Mouse (Mus musculus) duodenum, adult 2 months (tissue): ENCODE results near the gene Hoxb2. TPM values are rescaled to one million over a fixed set of nuclear protein-coding genes. Genes with fewer than 3 reads are reported as not detected.

ENCODE experiments used
- polyA plus RNA-seq: library from polyadenylated mRNA; depleted of rRNA; stranded (reverse); fragments of >200 nt; gene quantifications from 2 replicates; pipeline ENCODE4 v1.2.3, GENCODE M21; 2012; ENCODE audit warnings: low replicate concordance; rRNA removed

The Hoxb2 gene
- 15.3 and 16.3 TPM in 2 replicates for polyA plus RNA-seq

DNA sequence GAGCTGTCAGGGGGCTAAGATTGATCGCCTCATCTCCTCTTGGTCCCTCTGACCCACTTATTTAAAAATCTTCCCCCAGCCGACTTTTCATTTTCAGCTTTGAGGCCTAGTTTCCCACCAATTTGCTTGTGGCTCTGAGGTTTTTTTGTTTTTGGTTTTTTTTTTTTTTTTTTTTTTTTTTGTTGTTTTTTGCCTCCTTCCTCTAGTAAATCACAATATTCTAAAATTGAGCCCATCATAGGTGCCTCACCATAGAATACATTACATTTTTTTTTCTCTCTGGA is at the start of gene Hoxb2:
Gene Hoxb2 (plus strand): TSS at position 185 of the 284 bp plus-strand sequence.

DNA sequence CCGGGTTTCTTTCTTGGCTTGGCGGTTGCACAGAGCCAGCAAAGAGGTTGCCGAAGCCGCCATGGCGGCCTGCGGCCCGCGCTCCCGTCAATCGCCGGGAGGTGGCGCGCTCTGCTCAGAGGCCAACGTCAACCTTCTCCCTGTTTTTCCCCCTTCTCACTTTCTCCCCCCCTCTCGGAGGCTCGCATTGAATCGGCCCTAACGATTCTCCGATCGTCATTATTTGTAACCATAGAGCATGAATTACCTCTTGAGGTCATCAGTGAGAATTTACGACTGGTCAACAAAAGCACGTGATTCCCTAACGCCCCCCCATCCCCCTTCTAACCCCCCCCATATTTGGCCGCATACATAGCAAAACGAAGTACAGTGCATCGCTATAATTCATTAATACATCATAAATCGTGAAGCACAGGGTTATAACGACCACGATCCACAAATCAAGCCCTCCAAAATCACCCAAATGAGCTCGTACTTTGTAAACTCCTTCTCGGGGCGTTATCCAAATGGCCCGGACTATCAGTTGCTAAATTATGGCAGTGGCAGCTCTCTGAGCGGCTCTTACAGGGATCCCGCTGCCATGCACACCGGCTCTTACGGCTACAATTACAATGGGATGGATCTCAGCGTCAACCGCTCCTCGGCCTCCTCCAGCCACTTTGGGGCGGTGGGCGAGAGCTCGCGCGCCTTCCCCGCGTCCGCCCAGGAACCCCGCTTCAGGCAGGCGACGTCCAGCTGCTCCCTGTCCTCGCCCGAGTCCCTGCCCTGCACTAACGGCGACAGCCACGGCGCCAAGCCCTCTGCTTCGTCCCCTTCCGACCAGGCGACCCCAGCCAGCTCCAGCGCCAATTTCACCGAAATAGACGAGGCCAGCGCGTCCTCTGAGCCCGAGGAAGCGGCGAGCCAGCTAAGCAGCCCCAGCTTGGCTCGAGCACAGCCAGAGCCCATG is 46.9 kb upstream of the Hoxb2 start, which contains the start of gene Hoxb5:
Gene Hoxb5 (plus strand): TSS at position 186 of the 949 bp plus-strand sequence.

DNA sequence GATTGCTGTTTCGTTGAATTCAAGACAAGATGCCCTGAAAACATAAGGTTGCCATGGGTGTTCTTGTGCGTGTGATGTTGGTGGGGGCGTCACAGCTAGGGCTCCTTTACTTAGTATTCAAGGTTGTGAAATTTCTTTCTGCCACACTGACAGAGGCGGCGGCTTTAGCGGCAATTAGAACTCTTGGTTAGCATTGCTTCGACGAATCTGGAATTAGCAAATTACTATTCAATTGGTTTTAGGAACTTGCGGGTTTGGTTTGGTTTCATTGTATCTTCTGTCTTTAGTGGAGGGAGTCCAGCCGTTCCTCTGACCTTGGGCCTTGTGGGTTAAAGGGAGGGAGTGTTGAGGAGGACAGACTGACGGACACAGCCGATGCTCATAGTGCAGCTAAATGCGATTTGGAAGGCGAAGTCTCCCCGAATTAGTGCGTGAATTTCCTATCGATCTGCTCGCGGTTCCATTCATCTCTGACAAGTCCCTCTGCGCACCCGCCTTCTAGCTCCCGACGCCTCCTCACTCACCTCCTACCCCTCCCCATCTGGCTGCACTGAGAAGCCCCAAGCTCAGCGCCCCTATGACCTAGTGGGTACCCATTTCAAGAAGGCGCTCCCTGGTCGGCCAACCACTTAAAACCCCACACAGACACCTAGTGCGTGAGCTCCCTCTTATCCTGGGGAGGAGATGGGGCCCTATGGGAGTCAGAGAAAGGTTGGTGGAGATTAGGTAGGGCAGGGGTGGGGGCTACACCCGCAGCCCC is 32.5 kb upstream of the Hoxb2 start, which contains the start of gene Hoxb4:
Gene Hoxb4 (plus strand): TSS at position 660 of the 760 bp plus-strand sequence.

DNA sequence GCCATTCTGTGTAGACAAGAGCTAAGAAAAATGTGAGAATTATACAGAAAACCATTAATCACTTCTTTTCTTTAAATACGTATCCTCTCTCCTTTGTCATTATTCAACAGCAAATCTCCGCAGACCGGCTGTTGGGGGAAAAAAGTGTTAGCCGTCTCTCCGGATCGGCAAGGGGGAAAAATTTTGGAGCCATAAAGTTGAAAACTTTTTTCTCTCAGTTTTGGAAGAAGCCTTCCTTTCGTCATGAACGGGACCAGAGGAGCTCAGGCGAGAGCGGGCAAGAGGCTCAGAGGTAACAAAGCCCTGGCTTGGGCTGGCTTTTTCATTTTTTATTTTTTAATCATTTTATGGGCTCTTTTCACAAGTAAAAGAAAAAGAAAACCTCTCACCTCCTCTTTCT is 27.2 kb upstream of the Hoxb2 start, which contains the start of gene Hoxb3:
Gene Hoxb3 (plus strand): TSS at position 173 of the 400 bp plus-strand sequence.

DNA sequence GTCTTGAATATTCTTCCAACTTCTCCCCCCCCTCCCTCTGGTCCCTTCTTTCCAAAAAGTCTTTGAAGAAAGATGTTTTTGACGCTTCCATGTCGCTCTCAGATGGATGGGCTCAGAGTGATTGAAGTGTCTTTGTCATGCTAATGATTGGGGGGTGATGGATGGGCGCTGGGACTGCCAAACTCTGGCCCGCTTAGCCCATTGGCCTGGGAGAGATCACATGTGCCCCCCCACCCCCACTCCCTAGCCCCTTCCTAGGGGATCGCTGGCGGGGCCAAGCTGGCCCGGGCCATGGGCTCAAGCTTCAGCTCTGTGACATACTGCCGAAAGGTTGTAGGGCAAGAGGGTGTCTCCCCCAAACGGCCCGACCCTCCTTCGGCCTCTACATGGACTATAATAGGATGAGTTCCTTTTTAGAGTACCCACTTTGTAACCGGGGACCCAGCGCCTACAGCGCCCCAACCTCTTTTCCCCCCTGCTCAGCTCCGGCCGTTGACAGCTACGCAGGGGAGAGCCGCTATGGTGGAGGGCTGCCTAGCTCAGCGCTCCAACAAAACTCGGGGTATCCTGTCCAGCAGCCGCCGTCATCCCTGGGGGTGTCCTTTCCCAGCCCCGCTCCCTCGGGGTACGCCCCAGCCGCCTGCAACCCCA is 15.2 kb downstream of the Hoxb2 start, which contains the start of gene Hoxb1:
Gene Hoxb1 (plus strand): TSS at position 312 of the 651 bp plus-strand sequence.

Other genes starting within 250 kb of the Hoxb2 start
- not detected in 2 replicates for gene Calcoco2, start 238.6 kb upstream of the Hoxb2 start, polyA plus RNA-seq
- gene Ttll6, start 216.7 kb upstream of the Hoxb2 start, polyA plus RNA-seq, result 0.18 TPM in 1 of 2 replicates, not detected in the other
- gene Hoxb13, start 156.2 kb upstream of the Hoxb2 start, polyA plus RNA-seq, result 0.04 and 0.38 TPM in 2 replicates
- 0.07 and 0.15 TPM in 2 replicates for gene Hoxb9, start 79.1 kb upstream of the Hoxb2 start, polyA plus RNA-seq
- 0.51 and 6.0 TPM in 2 replicates for gene Hoxb8, start 68.6 kb upstream of the Hoxb2 start, polyA plus RNA-seq
- gene Hoxb7, start 63.9 kb upstream of the Hoxb2 start, polyA plus RNA-seq, result 0.23 and 1.7 TPM in 2 replicates
- gene Hoxb6, start 58.0 kb upstream of the Hoxb2 start, polyA plus RNA-seq, result 1.3 and 11.0 TPM in 2 replicates
- gene Hoxb5, start 47.2 kb upstream of the Hoxb2 start, polyA plus RNA-seq, result 3.1 and 4.1 TPM in 2 replicates
- gene Hoxb4, start 32.3 kb upstream of the Hoxb2 start, polyA plus RNA-seq, result 4.6 and 4.9 TPM in 2 replicates
- gene Hoxb3, start 27.2 kb upstream of the Hoxb2 start, polyA plus RNA-seq, result 3.2 and 6.5 TPM in 2 replicates
- gene Hoxb1, start 15.2 kb downstream of the Hoxb2 start, polyA plus RNA-seq, result not detected in 2 replicates
- gene Skap1, start 114.1 kb downstream of the Hoxb2 start, polyA plus RNA-seq, result 0.97 and 1.8 TPM in 2 replicates